Mouse (Mus musculus) midbrain, embryonic 10.5 days (tissue): ENCODE measurements around the gene Atg9a. TPM values are rescaled to one million over a fixed set of nuclear protein-coding genes. Genes with fewer than 3 reads are reported as not detected.
A peak's percentile ranks its signal among the peaks of the same experiment; 100 is the strongest.

Experiments used
- DNase-seq: peaks from one replicate; pipeline ENCODE4 v3.0.0-alpha.2; 2017; ENCODE audit warnings: low spot score
- H3K27ac ChIP-seq: fragments of 300-500 bp; sonication (generic); replicated peaks from 2 replicates; pipeline ENCODE4 v1.5.1; 2016; ENCODE audit warnings: mild to moderate bottlenecking
- H3K27me3 ChIP-seq: fragments of 300-500 bp; sonication (generic); 2 replicates; pipeline ENCODE4 v1.6.1; 2016; ENCODE audit warnings: low read depth, mild to moderate bottlenecking; ENCODE audit not compliant: poor library complexity, severe bottlenecking
- H3K36me3 ChIP-seq: fragments of 300-500 bp; sonication (generic); 2 replicates; pipeline ENCODE4 v1.6.1; 2016; ENCODE audit warnings: mild to moderate bottlenecking, moderate library complexity
- H3K4me1 ChIP-seq: fragments of 300-500 bp; sonication (generic); 2 replicates; pipeline ENCODE4 v1.6.1; 2016
- H3K4me3 ChIP-seq: fragments of 300-500 bp; sonication (generic); 2 replicates; pipeline ENCODE4 v1.5.1; 2016; ENCODE audit warnings: mild to moderate bottlenecking, moderate library complexity
- H3K9me3 ChIP-seq: fragments of 300-500 bp; sonication (generic); replicated peaks from 2 replicates; pipeline ENCODE4 v1.6.1; 2016; ENCODE audit warnings: mild to moderate bottlenecking
- WGBS: fragments of 180-500 bp; shearing (Covaris S2); methylation state at CpG from one replicate; pipeline ENCODE4 v1.1.7; 2016; 5-methylcytosine and 5-hydroxymethylcytosine counted together
- polyA plus RNA-seq: library from polyadenylated mRNA; unstranded; fragments of >200 nt; fragmentation: Nextera tagmentation; extraction: Ambion mirVana; gene quantifications from 2 replicates; pipeline ENCODE4 v1.2.1, GENCODE M21; 2016

The Atg9a gene
- polyA plus RNA-seq, 1 experiment from 2014 or later = 18.8 TPM

GRCm38 (mm10) chr1:75223532-75223931 lies 31.5 kb upstream of the Atg9a start:
- Histone ChIP-seq H3K4me1 (peaks cover 15% of the 10 kb centered on the region), H3K9me3 (no peaks in the 10 kb centered on the region), H3K27me3 (peaks cover 45% of the 10 kb centered on the region), H3K36me3 (no peaks in the 10 kb centered on the region), H3K27ac (no peak overlapping the region), H3K4me3 (no peak overlapping the region)
- no peak for DNase-seq
- WGBS = 75% methylated on average over 6 of the region's 6 CpGs

DNA sequence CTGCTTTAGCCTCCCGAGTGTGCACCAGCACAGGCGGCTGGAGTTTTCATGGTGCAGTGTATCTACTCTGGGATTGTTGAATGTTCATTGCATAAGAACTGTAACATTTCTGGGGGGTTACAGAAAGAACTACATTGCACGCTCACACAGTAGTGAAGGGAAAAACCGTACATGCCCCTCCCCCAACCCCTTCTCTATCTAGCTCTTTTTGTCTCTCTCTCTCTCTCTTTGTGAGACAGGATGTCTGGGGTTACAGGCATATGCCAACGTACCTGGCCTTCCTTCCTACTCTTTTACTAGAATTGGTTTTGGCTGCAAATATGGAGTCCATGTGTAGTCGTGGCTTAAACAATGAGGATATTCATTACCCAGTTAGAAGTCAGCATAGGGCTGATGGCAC lies 30.9 kb upstream of the Atg9a start:
- 85% methylated on average over 6 of the region's 6 CpGs for WGBS
- Histone ChIP-seq H3K36me3 (no peaks in the 10 kb centered on the region), H3K27me3 (peaks cover 52% of the 10 kb centered on the region), H3K9me3 (no peaks in the 10 kb centered on the region), H3K27ac (no peak overlapping the region), H3K4me1 (peaks cover 21% of the 10 kb centered on the region), H3K4me3 (no peak overlapping the region)
- no peak for DNase-seq

DNA sequence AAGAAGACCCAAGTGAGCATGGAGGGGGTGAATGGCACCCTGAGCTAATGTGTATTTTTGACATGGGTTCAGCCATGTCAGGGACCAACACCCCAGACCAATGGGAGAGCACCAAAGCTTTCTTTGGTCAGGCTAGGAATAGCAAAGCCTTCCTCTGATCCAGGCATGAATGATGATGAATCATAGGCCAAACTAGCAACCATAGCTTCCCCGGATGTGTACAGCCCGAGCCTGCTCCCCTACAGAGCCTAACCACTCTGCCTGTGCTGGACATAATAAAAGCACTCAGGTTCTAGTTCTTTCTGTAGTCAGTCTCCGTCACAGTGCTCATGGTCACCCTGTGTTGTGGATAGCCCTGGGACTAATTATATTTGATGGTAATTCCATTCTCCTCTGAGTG lies 29.5 kb upstream of the Atg9a start:
- 77% methylated on average over 3 of the region's 3 CpGs for WGBS
- H3K27me3 ChIP-seq = peaks cover 65% of the 10 kb centered on the region

DNA sequence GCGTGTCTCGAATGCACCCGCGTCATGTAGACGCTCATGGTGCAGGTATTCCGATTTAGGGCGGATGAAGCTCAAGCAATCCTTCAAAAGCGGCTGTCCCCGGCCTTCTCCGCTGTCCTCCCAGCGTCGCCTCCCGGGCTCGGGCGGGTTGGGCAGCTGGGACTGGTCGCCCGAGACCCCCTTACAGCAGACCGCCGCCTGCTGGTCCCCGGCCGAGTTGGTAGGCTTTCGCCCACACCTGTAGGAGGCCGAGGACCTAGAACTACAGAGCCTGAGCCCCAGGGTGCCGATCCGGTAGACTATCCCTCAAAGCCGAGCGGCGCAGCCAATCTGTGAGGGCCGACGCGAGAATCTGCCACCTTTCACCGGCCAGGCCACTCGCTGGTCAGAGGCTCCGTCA lies 27.5 kb upstream of the Atg9a start, which contains the start of gene Tuba4a:
Tuba4a (minus strand) TSS at position 335 of the 400 bp plus-strand sequence.
- Histone ChIP-seq H3K9me3 (no peaks in the 10 kb centered on the region), H3K27me3 (peaks cover 79% of the 10 kb centered on the region), H3K27ac (0 out of 2 replicates have a peak within 1 kb of the TSS, but pooled peaks have one; percentile 17), H3K4me1 (peaks cover 22% of the 10 kb centered on the region), H3K36me3 (peaks cover 15% of the 10 kb centered on the region), H3K4me3 (peak within 1 kb of the TSS; percentile 66)
- WGBS = 2% methylated on average over 34 of the region's 34 CpGs
- DNase-seq = peak; percentile 56

More for the DNA sequence above, 29.5 kb upstream of the Atg9a start:
- Histone ChIP-seq H3K4me3 (no peak overlapping the region), H3K27ac (no peak overlapping the region), H3K36me3 (no peaks in the 10 kb centered on the region), H3K9me3 (no peaks in the 10 kb centered on the region), H3K4me1 (peaks cover 22% of the 10 kb centered on the region)
- no peak for DNase-seq

DNA sequence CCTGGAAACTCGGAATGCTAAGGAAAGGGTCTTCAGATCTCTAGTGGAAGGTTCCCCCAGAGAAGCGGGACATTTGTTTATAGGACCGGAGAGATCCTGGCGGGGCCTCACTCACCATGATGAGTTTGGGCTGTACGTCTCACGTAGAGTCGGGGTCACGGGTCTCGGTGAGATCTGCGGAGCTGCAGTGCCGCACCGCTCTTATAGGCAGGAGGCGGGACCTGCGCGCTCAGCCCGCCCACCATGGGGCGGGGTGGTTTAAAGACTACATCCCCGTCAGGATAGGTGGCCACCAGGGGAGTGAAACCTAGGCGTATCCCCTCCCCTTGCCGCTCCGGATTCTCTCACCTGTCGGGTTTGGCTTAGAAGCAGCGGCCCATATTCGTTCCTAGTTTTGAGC lies 27.1 kb upstream of the Atg9a start:
- WGBS = 0% methylated on average over 24 of the region's 24 CpGs
- Histone ChIP-seq H3K27me3 (peaks cover 79% of the 10 kb centered on the region), H3K4me1 (peaks cover 22% of the 10 kb centered on the region), H3K9me3 (no peaks in the 10 kb centered on the region), H3K27ac (0 out of 2 replicates have a peak overlapping the region, but pooled peaks have one; percentile 9), H3K36me3 (peaks cover 20% of the 10 kb centered on the region), H3K4me3 (peak overlapping the region; percentile 66)
- DNase-seq = peak; percentile 64

DNA sequence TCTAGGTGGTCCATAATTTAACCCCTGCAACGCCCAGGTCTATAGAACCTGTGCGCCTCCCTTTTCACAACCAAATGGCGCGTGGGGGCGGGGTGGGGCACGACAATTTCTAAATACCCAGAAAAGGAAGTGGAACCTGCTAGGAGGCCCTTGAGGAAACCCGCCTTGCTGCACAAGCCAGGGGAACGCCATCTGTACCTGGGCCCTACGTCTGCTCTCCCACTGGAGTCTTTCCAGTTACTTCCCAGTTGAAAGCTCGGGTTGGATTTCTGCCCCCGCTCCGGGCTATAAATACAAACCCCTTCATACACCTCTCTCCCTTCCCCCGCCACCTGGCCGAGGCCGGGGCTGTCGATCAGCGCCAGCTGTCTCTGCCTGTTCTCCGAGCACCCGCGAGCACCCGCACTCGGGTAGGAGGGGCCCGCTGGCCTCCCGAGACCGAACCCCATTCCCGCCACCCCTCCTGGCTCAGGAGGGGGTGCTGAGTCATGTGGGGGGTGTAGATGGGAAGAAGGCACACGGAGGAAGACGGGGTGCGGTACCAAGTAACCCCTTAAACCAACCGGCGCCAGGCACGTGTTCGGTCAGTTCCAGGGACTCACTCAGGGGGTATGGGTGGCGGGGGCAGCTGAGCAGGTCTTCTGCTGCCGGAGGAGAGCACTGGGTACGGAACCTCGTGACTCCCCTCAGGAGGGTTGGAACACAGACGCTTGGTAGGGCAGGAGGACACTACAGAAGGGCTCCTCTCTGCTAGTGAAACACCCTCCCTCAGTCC lies 26.4 kb upstream of the Atg9a start:
- peak; percentile 32 for DNase-seq
- peaks cover 22% of the 10 kb centered on the region for H3K4me1 ChIP-seq
- H3K9me3 ChIP-seq = no peaks in the 10 kb centered on the region
- peak overlapping the region; percentile 66 for H3K4me3 ChIP-seq
- WGBS = 1% methylated on average over 38 of the region's 38 CpGs
- H3K27me3 ChIP-seq = peaks cover 79% of the 10 kb centered on the region
- 0 out of 2 replicates have a peak overlapping the region, but pooled peaks have one; percentile 17 for H3K27ac ChIP-seq
- H3K36me3 ChIP-seq = peaks cover 27% of the 10 kb centered on the region

DNA sequence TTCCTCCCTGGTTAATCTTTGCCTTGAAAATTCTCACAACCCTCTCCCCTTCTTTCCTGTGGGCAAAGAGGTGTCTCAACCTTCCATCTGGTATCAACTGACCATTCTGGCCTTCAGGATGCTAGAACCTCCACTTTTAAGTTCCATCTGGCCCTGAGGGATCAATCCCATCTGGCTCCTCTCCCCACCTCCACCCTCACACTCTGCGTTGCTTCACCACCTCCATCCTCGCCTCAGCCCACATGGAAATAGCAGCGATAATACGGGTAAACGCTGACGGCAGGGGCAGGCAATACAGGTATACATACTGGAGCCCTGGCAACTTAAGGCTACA lies 25.9 kb upstream of the Atg9a start:
- Histone ChIP-seq H3K27me3 (peaks cover 76% of the 10 kb centered on the region), H3K36me3 (peaks cover 32% of the 10 kb centered on the region), H3K9me3 (no peaks in the 10 kb centered on the region), H3K4me3 (peak overlapping the region; percentile 66), H3K4me1 (peaks cover 25% of the 10 kb centered on the region), H3K27ac (no peak overlapping the region)
- no peak for DNase-seq
- 7% methylated on average over 6 of the region's 6 CpGs for WGBS

DNA sequence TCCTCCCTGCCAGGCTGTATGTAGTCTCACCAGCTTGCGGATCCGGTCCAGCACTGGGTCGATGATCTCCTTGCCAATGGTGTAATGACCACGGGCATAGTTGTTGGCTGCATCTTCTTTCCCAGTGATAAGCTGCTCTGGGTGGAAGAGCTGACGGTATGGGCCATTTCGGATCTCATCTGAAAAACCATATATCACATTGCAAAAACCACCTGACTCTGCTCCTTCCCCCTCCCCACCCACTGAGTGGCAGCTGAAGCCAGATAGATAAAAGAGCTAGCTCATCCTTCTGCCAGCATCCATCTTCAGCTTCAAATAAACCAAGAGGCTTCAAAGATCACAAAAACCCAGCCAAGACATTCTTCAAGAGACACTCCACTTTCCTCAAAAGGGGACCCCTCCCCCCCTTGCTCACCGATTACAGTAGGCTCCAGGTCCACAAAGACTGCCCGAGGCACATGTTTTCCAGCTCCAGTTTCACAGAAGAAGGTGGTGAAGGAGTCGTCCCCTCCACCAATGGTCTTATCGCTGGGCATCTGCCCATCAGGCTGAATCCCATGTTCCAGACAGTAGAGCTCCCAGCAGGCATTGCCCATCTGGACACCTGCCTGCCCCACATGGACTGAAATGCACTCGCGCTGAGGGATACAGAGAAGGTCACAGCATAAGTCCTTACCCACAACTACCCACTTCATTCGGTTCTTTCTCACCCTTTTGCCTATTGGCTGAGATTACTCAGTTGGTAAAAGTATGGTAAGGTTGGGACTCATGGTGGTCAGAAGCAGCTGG lies 25.0 kb upstream of the Atg9a start:
- Histone ChIP-seq H3K4me1 (peaks cover 34% of the 10 kb centered on the region), H3K4me3 (no peak overlapping the region), H3K27ac (no peak overlapping the region), H3K27me3 (peaks cover 68% of the 10 kb centered on the region), H3K36me3 (peaks cover 41% of the 10 kb centered on the region), H3K9me3 (no peaks in the 10 kb centered on the region)
- DNase-seq = no peak
- WGBS = 82% methylated on average over 13 of the region's 13 CpGs

- 95% methylated on average over 9 of the region's 9 CpGs for WGBS
- peaks cover 56% of the 10 kb centered on the region for H3K27me3 ChIP-seq
Measured at GRCm38 (mm10) chr1:75215785-75216184, 23.8 kb upstream of the Atg9a start.

DNA sequence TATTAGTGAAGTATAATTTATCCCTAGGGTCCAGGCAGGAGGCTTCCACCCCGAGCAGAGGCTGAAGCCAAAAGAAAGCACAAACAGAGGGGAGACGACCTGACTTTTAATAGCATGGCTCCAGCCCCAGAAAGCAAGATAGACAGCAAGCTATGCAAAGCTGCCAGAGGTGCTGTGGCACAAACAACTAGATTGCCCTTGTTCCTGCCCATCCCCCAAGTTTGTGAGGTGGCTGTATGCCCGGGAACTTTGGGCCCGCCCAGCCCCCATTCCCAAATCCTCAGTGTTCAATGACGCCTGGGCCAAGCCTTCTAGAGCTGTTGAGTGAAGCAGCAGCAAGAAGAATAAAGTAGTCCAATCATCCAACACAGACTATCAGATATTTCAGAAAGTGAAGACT lies 22.9 kb upstream of the Atg9a start:
- H3K9me3 ChIP-seq = no peaks in the 10 kb centered on the region
- 83% methylated on average over 5 of the region's 5 CpGs for WGBS
- no peak overlapping the region for H3K27ac ChIP-seq
- H3K36me3 ChIP-seq = peaks cover 44% of the 10 kb centered on the region
- DNase-seq = no peak
- no peak overlapping the region for H3K4me3 ChIP-seq
- H3K27me3 ChIP-seq = peaks cover 47% of the 10 kb centered on the region
- H3K4me1 ChIP-seq = peaks cover 48% of the 10 kb centered on the region

More at GRCm38 (mm10) chr1:75215785-75216184, 23.8 kb upstream of the Atg9a start:
- H3K4me1 ChIP-seq = peaks cover 43% of the 10 kb centered on the region
- H3K4me3 ChIP-seq = no peak overlapping the region
- no peak overlapping the region for H3K27ac ChIP-seq
- DNase-seq = no peak
- no peaks in the 10 kb centered on the region for H3K9me3 ChIP-seq
- peaks cover 44% of the 10 kb centered on the region for H3K36me3 ChIP-seq

- no peak overlapping the region for H3K27ac ChIP-seq
- no peak for DNase-seq
- H3K27me3 ChIP-seq = peaks cover 42% of the 10 kb centered on the region
- no peaks in the 10 kb centered on the region for H3K9me3 ChIP-seq
- no peak overlapping the region for H3K4me3 ChIP-seq
- 89% methylated on average over 2 of the region's 2 CpGs for WGBS
- peaks cover 44% of the 10 kb centered on the region for H3K36me3 ChIP-seq
- H3K4me1 ChIP-seq = peaks cover 48% of the 10 kb centered on the region
Measured at GRCm38 (mm10) chr1:75214442-75214841, 22.4 kb upstream of the Atg9a start.

GRCm38 (mm10) chr1:75213096-75213495 lies 21.1 kb upstream of the Atg9a start:
- peaks cover 44% of the 10 kb centered on the region for H3K36me3 ChIP-seq
- 90% methylated on average over 7 of the region's 7 CpGs for WGBS
- no peak overlapping the region for H3K4me3 ChIP-seq
- no peaks in the 10 kb centered on the region for H3K9me3 ChIP-seq
- peaks cover 47% of the 10 kb centered on the region for H3K4me1 ChIP-seq
- no peak for DNase-seq
- peaks cover 35% of the 10 kb centered on the region for H3K27me3 ChIP-seq
- no peak overlapping the region for H3K27ac ChIP-seq

GRCm38 (mm10) chr1:75212542-75212941 lies 20.5 kb upstream of the Atg9a start:
- 81% methylated on average over 4 of the region's 4 CpGs for WGBS
- no peaks in the 10 kb centered on the region for H3K9me3 ChIP-seq
- peaks cover 44% of the 10 kb centered on the region for H3K4me1 ChIP-seq
- H3K27ac ChIP-seq = no peak overlapping the region
- no peak for DNase-seq
- H3K4me3 ChIP-seq = no peak overlapping the region
- peaks cover 44% of the 10 kb centered on the region for H3K36me3 ChIP-seq
- H3K27me3 ChIP-seq = peaks cover 29% of the 10 kb centered on the region
